Mouse (Mus musculus) cortical plate, adult 2 months (tissue): ENCODE measurements around the gene Krtap28-10.

Source experiments
- CTCF ChIP-seq: fragments of 200-500 bp; IDR thresholded peaks from 2 replicates; pipeline ENCODE4 v1.5.1; 2011; ENCODE audit warnings: mild to moderate bottlenecking, control low read depth, low read length; ENCODE audit not compliant: insufficient read depth; ENCODE audit errors: extremely low read depth
- POLR2A ChIP-seq: fragments of 200-500 bp; IDR thresholded peaks from 2 replicates; pipeline ENCODE4 v1.6.1; 2011; ENCODE audit warnings: mild to moderate bottlenecking, low read length, control low read depth; ENCODE audit not compliant: insufficient read depth; ENCODE audit errors: extremely low read depth

DNA sequence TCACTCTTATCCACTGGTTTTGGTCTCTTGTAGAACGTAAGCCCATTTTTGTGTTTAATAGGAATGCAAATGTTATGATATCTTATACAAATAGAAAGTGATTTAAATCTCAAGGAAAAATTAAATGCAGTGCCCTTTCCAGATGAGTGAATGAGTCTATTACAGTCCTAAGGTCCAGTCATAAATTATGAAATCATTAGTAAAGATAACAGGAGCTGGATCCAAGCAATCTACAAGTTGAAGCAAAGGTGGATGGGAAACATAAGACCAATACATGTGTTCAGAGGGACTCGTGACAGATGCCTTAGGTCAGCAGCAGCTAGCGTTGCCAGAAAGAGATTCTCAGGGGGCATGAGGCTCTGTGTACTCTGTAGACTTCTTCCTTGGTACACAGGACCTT is 50.7 kb downstream of the Krtap28-10 start:
- TF ChIP-seq CTCF (no peak), POLR2A (no peak)
